Mouse (Mus musculus) liver, embryonic 14.5 days (tissue): Measurements from ENCODE around the gene Cox10. TPM values are rescaled to one million over a fixed set of nuclear protein-coding genes. Genes with fewer than 3 reads are reported as not detected.
A peak's percentile ranks its signal among the peaks of the same experiment; 100 is the strongest.

Source experiments
- ATAC-seq: fragments of 200-750 bp; cut with Nextera tagmentation; 2 replicates; pipeline ENCODE4 v1.8.0; 2017; ENCODE audit warnings: moderate number of reproducible peaks, mild to moderate bottlenecking, moderate library complexity; ENCODE audit not compliant: insufficient read depth
- DNase-seq, 3 experiments: peaks; one replicate each; pipeline ENCODE4 v3.0.0-alpha.2; 2012 to 2013; ENCODE audit warnings: low read depth in 3 of 3, low spot score in 3 of 3
- H3K27ac ChIP-seq: fragments of 300-500 bp; sonication (generic); 2 replicates; pipeline ENCODE4 v1.5.1; 2014; ENCODE audit warnings: moderate library complexity, mild to moderate bottlenecking, control low read depth, inconsistent platforms
- H3K27me3 ChIP-seq: fragments of 300-500 bp; sonication (generic); 2 replicates; pipeline ENCODE4 v1.6.1; 2014; ENCODE audit warnings: mild to moderate bottlenecking, low read length, moderate library complexity; ENCODE audit not compliant: control insufficient read depth, insufficient read depth
- H3K36me3 ChIP-seq: fragments of 300-500 bp; sonication (generic); replicated peaks from 2 replicates; pipeline ENCODE4 v1.6.1; 2014; ENCODE audit warnings: low read depth; ENCODE audit not compliant: control insufficient read depth, insufficient read depth
- H3K4me1 ChIP-seq, 2 experiments: fragments of 200-500 bp in 1 of 2; fragments of 300-500 bp in 1 of 2; sonication (generic) in 1 of 2; replicated peaks; 2 replicates each; pipeline ENCODE4 v1.6.1; 2012 to 2014; ENCODE audit warnings: antibody characterized with exemption in 1 of 2, inconsistent platforms in 1 of 2, low read length in 1 of 2; ENCODE audit not compliant: control insufficient read depth in 2 of 2, insufficient read depth in 2 of 2
- H3K4me2 ChIP-seq: fragments of 300-500 bp; sonication (generic); 2 replicates; pipeline ENCODE4 v1.6.1; 2014; ENCODE audit warnings: low read depth, mild to moderate bottlenecking, control low read depth, moderate library complexity
- H3K4me3 ChIP-seq, 2 experiments: fragments of 200-500 bp in 1 of 2; fragments of 300-500 bp in 1 of 2; sonication (generic) in 1 of 2; 2 replicates each; pipeline ENCODE4 v1.5.1; 2012 to 2014; ENCODE audit warnings: low read depth in 2 of 2, low read length in 2 of 2, mild to moderate bottlenecking in 2 of 2, control low read depth in 1 of 2, inconsistent platforms in 1 of 2, moderate library complexity in 1 of 2; ENCODE audit not compliant: insufficient read depth in 1 of 2
- H3K9ac ChIP-seq: fragments of 300-500 bp; sonication (generic); replicated peaks from 2 replicates; pipeline ENCODE4 v1.6.1; 2014; ENCODE audit warnings: mild to moderate bottlenecking, control low read depth, moderate library complexity
- H3K9me3 ChIP-seq: fragments of 300-500 bp; sonication (generic); 2 replicates; pipeline ENCODE4 v1.6.1; 2016; ENCODE audit warnings: low read length, mixed read lengths; ENCODE audit not compliant: control insufficient read depth
- CTCF ChIP-seq: IDR thresholded peaks from 2 replicates; pipeline ENCODE4 v1.5.1; 2016; ENCODE audit warnings: antibody characterized with exemption, low read depth, control low read depth
- EP300 ChIP-seq: IDR thresholded peaks from 2 replicates; pipeline ENCODE4 v1.6.1; 2016; ENCODE audit warnings: antibody characterized with exemption, low read depth
- WGBS: fragments of 180-500 bp; shearing (Covaris S2); extraction: QIAGEN DNeasy Blood & Tissue Kit; methylation state at CpG from one replicate; pipeline ENCODE4 v1.1.7; 2014; ENCODE audit not compliant: insufficient replicate concordance; 5-methylcytosine and 5-hydroxymethylcytosine counted together
- polyA plus RNA-seq, 2 experiments: library from polyadenylated mRNA; depleted of rRNA in 1 of 2; stranded (reverse) in 1 of 2; unstranded in 1 of 2; fragments of >200 nt; fragmentation: Nextera tagmentation in 1 of 2; extraction: Ambion mirVana in 1 of 2; gene quantifications; 2 replicates each; pipeline versions ENCODE4 v1.2.1 to v1.2.3; 2012 to 2014

Cox10 gene
- polyA plus RNA-seq, 2 experiments = 4.3 to 9.2 TPM

GRCm38 (mm10) chr11:63999431-63999830 lies 79.8 kb downstream of the Cox10 start:
- Histone ChIP-seq H3K4me1 (peaks cover 17 to 23% of the 10 kb centered on the region in 2 experiments), H3K4me3 (no peak overlapping the region), H3K36me3 (no peaks in the 10 kb centered on the region), H3K9ac (no peak overlapping the region), H3K27ac (no peak overlapping the region), H3K27me3 (no peaks in the 10 kb centered on the region), H3K9me3 (no peaks in the 10 kb centered on the region), H3K4me2 (no peak overlapping the region)
- TF ChIP-seq EP300 = no peak
- no peak for TF ChIP-seq CTCF
- ATAC-seq (no peak), DNase-seq (no peak)
- WGBS = 72% methylated on average over 6 of the region's 6 CpGs

GRCm38 (mm10) chr11:63991958-63992357 lies 87.3 kb downstream of the Cox10 start:
- H3K9ac ChIP-seq = no peak overlapping the region
- peaks cover 0 to 3% of the 10 kb centered on the region in 2 experiments; a peak in 2 of 4 replicates for H3K4me1 ChIP-seq
- H3K4me2 ChIP-seq = no peak overlapping the region
- H3K4me3 ChIP-seq = no peak overlapping the region
- no peaks in the 10 kb centered on the region for H3K36me3 ChIP-seq
- DNase-seq (no peak), ATAC-seq (no peak)
- no peak for TF ChIP-seq EP300
- no peak for TF ChIP-seq CTCF
- H3K9me3 ChIP-seq = no peaks in the 10 kb centered on the region
- no peaks in the 10 kb centered on the region for H3K27me3 ChIP-seq
- no peak overlapping the region for H3K27ac ChIP-seq
- WGBS = 68% methylated on average over 8 of the region's 8 CpGs

GRCm38 (mm10) chr11:63990759-63991158 lies 88.5 kb downstream of the Cox10 start:
- Histone ChIP-seq H3K9me3 (no peaks in the 10 kb centered on the region), H3K36me3 (no peaks in the 10 kb centered on the region), H3K4me3 (no peak overlapping the region), H3K27me3 (no peaks in the 10 kb centered on the region), H3K4me1 (peaks cover 0 to 3% of the 10 kb centered on the region in 2 experiments; a peak in 2 of 4 replicates), H3K27ac (no peak overlapping the region), H3K4me2 (no peak overlapping the region), H3K9ac (no peak overlapping the region)
- no peak for TF ChIP-seq EP300
- TF ChIP-seq CTCF = no peak
- no peak for DNase-seq
- ATAC-seq = no peak
- 79% methylated on average over 7 of the region's 7 CpGs for WGBS

- H3K36me3 ChIP-seq = no peaks in the 10 kb centered on the region
- no peak for ATAC-seq
- no peak overlapping the region for H3K27ac ChIP-seq
- no peaks in the 10 kb centered on the region for H3K9me3 ChIP-seq
- H3K4me2 ChIP-seq = no peak overlapping the region
- H3K4me1 ChIP-seq = peaks cover 0 to 3% of the 10 kb centered on the region in 2 experiments; a peak in 2 of 4 replicates
- H3K27me3 ChIP-seq = no peaks in the 10 kb centered on the region
- no peak overlapping the region for H3K9ac ChIP-seq
- no peak overlapping the region for H3K4me3 ChIP-seq
- TF ChIP-seq EP300 = no peak
- TF ChIP-seq CTCF = no peak
- 80% methylated on average over 8 of the region's 8 CpGs for WGBS
- DNase-seq = no peak
Measured at GRCm38 (mm10) chr11:63990311-63990710, 89.0 kb downstream of the Cox10 start.

- no peak overlapping the region for H3K4me3 ChIP-seq
- WGBS = 44% methylated on average over 9 of the region's 9 CpGs
- TF ChIP-seq CTCF (no peak), EP300 (no peak)
- H3K9ac ChIP-seq = no peak overlapping the region
- ATAC-seq (peak; percentile 59), DNase-seq (no peak)
- H3K27ac ChIP-seq = no peak overlapping the region
- no peaks in the 10 kb centered on the region for H3K9me3 ChIP-seq
- H3K36me3 ChIP-seq = no peaks in the 10 kb centered on the region
- H3K4me2 ChIP-seq = no peak overlapping the region
- no peaks in the 10 kb centered on the region for H3K27me3 ChIP-seq
- peaks cover 0 to 3% of the 10 kb centered on the region in 2 experiments; a peak in 2 of 4 replicates for H3K4me1 ChIP-seq
Measured at GRCm38 (mm10) chr11:63988991-63989860, 90.0 kb downstream of the Cox10 start.
